Mouse (Mus musculus): ENCODE results near the gene Lrba. TPM values are rescaled to one million over a fixed set of nuclear protein-coding genes. Genes with fewer than 3 reads are reported as not detected.
A peak's percentile ranks its signal among the peaks of the same experiment; 100 is the strongest.

The Lrba gene
- polyA plus RNA-seq, 1 experiment from 2014 or later, result 2.8 TPM

GRCm38 (mm10) chr3:86500586-86500985, 276.1 kb downstream of the Lrba start:
- no peaks in the 10 kb centered on the region for H3K9me3 ChIP-seq (replicated peaks; ENCODE audit: control insufficient read depth, low read length)
- H3K4me2 ChIP-seq (ENCODE audit: low read depth, low read length), result no peak overlapping the region
- ATAC-seq (ENCODE audit: low read depth), result no peak
- H3K36me3 ChIP-seq (ENCODE audit: control insufficient read depth, insufficient read depth), result no peaks in the 10 kb centered on the region
- no peak overlapping the region for H3K27ac ChIP-seq (ENCODE audit: low read length)
- H3K27me3 ChIP-seq (ENCODE audit: control insufficient read depth, insufficient read depth, low read depth, low read length), result no peaks in the 10 kb centered on the region
- no peaks in the 10 kb centered on the region for H3K4me1 ChIP-seq (ENCODE audit: control insufficient read depth, low read depth, low read length)
- no peak overlapping the region for H3K4me3 ChIP-seq (ENCODE audit: low read depth, low read length)
- H3K9ac ChIP-seq (ENCODE audit: low read depth, low read length), result no peak overlapping the region

- ATAC-seq (ENCODE audit: low read depth), result no peak
Observed at GRCm38 (mm10) chr3:86518506-86519109, 294.1 kb downstream of the Lrba start.

DNA sequence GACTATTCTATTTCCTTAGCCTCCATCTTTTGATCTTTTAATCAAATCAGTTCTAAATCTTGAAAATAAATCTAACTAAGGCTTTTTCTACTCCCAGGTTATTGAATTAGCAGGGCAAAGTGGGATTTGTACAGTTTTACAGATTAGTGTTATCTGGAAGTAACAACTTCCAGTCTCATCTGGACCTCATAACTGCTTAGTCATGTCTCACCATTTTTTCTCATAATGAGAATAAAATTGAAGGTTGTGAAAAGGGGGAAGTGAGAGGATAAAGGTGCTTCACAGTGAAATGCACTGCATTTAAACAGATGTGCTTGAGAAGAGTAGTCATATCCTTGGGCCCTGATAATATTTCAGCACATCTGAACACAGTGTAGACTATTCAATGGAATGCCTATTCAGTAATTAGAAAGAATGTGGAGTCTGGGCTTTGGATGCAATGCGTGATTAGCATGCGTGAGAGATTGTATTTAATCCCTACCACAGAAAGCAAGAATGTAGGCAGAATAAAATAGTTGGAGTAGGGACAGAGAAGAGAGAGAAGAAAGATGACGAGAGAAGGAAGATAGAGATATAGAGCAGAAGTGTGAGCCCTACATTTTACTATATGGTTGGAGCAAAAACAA, 298.5 kb downstream of the Lrba start:
- whole genome bisulfite sequencing (ENCODE audit: insufficient replicate concordance), result 71% methylated on average over 3 of the region's 3 CpGs
- no peak for ATAC-seq (ENCODE audit: low read depth)

More at GRCm38 (mm10) chr3:86518506-86519109, 294.1 kb downstream of the Lrba start:
- H3K9ac ChIP-seq (ENCODE audit: low read depth, low read length), result no peak overlapping the region
- no peaks in the 10 kb centered on the region for H3K36me3 ChIP-seq (ENCODE audit: control insufficient read depth, insufficient read depth)
- H3K4me2 ChIP-seq (ENCODE audit: low read depth, low read length), result no peak overlapping the region
- no peak overlapping the region for H3K27ac ChIP-seq (ENCODE audit: low read length)
- H3K4me1 ChIP-seq (ENCODE audit: control insufficient read depth, low read depth, low read length), result no peaks in the 10 kb centered on the region
- H3K9me3 ChIP-seq (replicated peaks; ENCODE audit: control insufficient read depth, low read length), result no peaks in the 10 kb centered on the region
- no peak overlapping the region for H3K4me3 ChIP-seq (ENCODE audit: low read depth, low read length)
- WGBS (ENCODE audit: insufficient replicate concordance), result 65% methylated on average over 2 of the region's 2 CpGs
- H3K27me3 ChIP-seq (ENCODE audit: control insufficient read depth, insufficient read depth, low read depth, low read length), result no peaks in the 10 kb centered on the region

DNA sequence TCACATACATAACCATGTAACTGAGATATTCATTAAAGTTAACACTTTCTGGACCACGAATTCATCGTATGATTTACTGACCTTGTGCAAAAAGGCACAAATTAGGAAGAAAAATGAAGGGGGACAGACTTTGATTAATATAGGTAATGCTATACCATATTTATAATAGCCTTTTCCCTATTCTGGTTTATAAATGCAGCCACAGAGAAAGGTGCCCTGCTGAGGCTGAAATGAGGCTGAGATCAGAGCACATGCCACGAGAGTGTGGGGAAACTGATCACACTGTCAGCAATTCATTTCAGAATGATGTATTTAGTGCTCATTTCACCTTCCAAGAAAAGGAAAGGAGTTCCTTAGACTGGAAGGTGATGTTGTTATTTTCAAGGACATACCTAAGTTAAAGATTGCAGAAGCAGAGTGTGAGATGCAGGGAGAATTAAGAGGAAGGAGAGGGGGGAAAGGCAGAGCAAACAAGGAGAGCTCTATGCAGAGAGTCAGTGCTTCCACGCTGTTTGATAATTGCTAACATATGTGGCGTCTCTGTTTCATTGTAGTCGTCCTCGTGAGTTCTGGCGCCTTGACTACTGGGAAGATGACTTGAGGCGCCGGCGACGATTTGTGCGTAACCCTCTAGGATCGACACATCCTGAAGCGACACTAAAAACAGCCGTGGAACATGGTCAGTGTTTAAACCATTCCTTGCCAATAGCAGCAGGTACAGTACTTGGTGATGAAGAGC, 307.2 kb downstream of the Lrba start:
- Histone ChIP-seq H3K9me3 (replicated peaks; ENCODE audit: control insufficient read depth, low read length) (no peaks in the 10 kb centered on the region), H3K36me3 (ENCODE audit: control insufficient read depth, insufficient read depth) (no peaks in the 10 kb centered on the region), H3K27me3 (ENCODE audit: control insufficient read depth, insufficient read depth, low read depth, low read length) (no peaks in the 10 kb centered on the region), H3K9ac (ENCODE audit: low read depth, low read length) (no peak overlapping the region), H3K4me1 (ENCODE audit: control insufficient read depth, low read depth, low read length) (no peaks in the 10 kb centered on the region), H3K4me3 (ENCODE audit: low read depth, low read length) (no peak overlapping the region), H3K27ac (ENCODE audit: low read length) (no peak overlapping the region), H3K4me2 (ENCODE audit: low read depth, low read length) (no peak overlapping the region)
- 80% methylated on average over 16 of the region's 16 CpGs for WGBS (ENCODE audit: insufficient replicate concordance)
- no peak for ATAC-seq (ENCODE audit: low read depth)

More for the DNA sequence above, 298.5 kb downstream of the Lrba start:
- no peaks in the 10 kb centered on the region for H3K4me1 ChIP-seq (ENCODE audit: control insufficient read depth, low read depth, low read length)
- no peaks in the 10 kb centered on the region for H3K27me3 ChIP-seq (ENCODE audit: control insufficient read depth, insufficient read depth, low read depth, low read length)
- no peak overlapping the region for H3K27ac ChIP-seq (ENCODE audit: low read length)
- no peak overlapping the region for H3K4me3 ChIP-seq (ENCODE audit: low read depth, low read length)
- no peaks in the 10 kb centered on the region for H3K36me3 ChIP-seq (ENCODE audit: control insufficient read depth, insufficient read depth)
- no peak overlapping the region for H3K4me2 ChIP-seq (ENCODE audit: low read depth, low read length)
- no peaks in the 10 kb centered on the region for H3K9me3 ChIP-seq (replicated peaks; ENCODE audit: control insufficient read depth, low read length)
- H3K9ac ChIP-seq (ENCODE audit: low read depth, low read length), result no peak overlapping the region

- no peak for ATAC-seq (ENCODE audit: low read depth)
- H3K4me3 ChIP-seq (ENCODE audit: low read depth, low read length), result no peak overlapping the region
- no peak overlapping the region for H3K9ac ChIP-seq (ENCODE audit: low read depth, low read length)
Observed at GRCm38 (mm10) chr3:86536751-86537150, 312.3 kb downstream of the Lrba start.

GRCm38 (mm10) chr3:86538645-86539554, 314.4 kb downstream of the Lrba start:
- H3K4me1 ChIP-seq (ENCODE audit: control insufficient read depth, low read depth, low read length), result no peaks in the 10 kb centered on the region
- ATAC-seq (ENCODE audit: low read depth), result peak; percentile 27
- 40% methylated on average over 13 of the region's 13 CpGs for WGBS (ENCODE audit: insufficient replicate concordance)
- no peaks in the 10 kb centered on the region for H3K36me3 ChIP-seq (ENCODE audit: control insufficient read depth, insufficient read depth)
- no peak overlapping the region for H3K4me3 ChIP-seq (ENCODE audit: low read depth, low read length)
- peak overlapping the region; percentile 29 for H3K4me2 ChIP-seq (ENCODE audit: low read depth, low read length)
- H3K27ac ChIP-seq (ENCODE audit: low read length), result peak overlapping the region; percentile 48
- no peak overlapping the region for H3K9ac ChIP-seq (ENCODE audit: low read depth, low read length)
- no peaks in the 10 kb centered on the region for H3K9me3 ChIP-seq (replicated peaks; ENCODE audit: control insufficient read depth, low read length)
- no peaks in the 10 kb centered on the region for H3K27me3 ChIP-seq (ENCODE audit: control insufficient read depth, insufficient read depth, low read depth, low read length)

More at GRCm38 (mm10) chr3:86536751-86537150, 312.3 kb downstream of the Lrba start:
- Histone ChIP-seq H3K36me3 (ENCODE audit: control insufficient read depth, insufficient read depth) (no peaks in the 10 kb centered on the region), H3K4me2 (ENCODE audit: low read depth, low read length) (no peak overlapping the region), H3K4me1 (ENCODE audit: control insufficient read depth, low read depth, low read length) (no peaks in the 10 kb centered on the region), H3K27me3 (ENCODE audit: control insufficient read depth, insufficient read depth, low read depth, low read length) (no peaks in the 10 kb centered on the region), H3K9me3 (replicated peaks; ENCODE audit: control insufficient read depth, low read length) (no peaks in the 10 kb centered on the region), H3K27ac (ENCODE audit: low read length) (no peak overlapping the region)
- 78% methylated on average over 1 of the region's 1 CpGs for WGBS (ENCODE audit: insufficient replicate concordance)

GRCm38 (mm10) chr3:86539555-86540168, 315.2 kb downstream of the Lrba start:
- peaks cover under 1% of the 10 kb centered on the region for H3K27me3 ChIP-seq (ENCODE audit: control insufficient read depth, insufficient read depth, low read depth, low read length)
- peak overlapping the region; percentile 29 for H3K4me2 ChIP-seq (ENCODE audit: low read depth, low read length)
- no peaks in the 10 kb centered on the region for H3K9me3 ChIP-seq (replicated peaks; ENCODE audit: control insufficient read depth, low read length)
- H3K36me3 ChIP-seq (ENCODE audit: control insufficient read depth, insufficient read depth), result no peaks in the 10 kb centered on the region
- 68% methylated on average over 11 of the region's 11 CpGs for WGBS (ENCODE audit: insufficient replicate concordance)
- ATAC-seq (ENCODE audit: low read depth), result peak; percentile 56
- no peak overlapping the region for H3K9ac ChIP-seq (ENCODE audit: low read depth, low read length)
- H3K4me3 ChIP-seq (ENCODE audit: low read depth, low read length), result peak overlapping the region; percentile 13; the same call in 1 of the 2 replicates
- H3K4me1 ChIP-seq (ENCODE audit: control insufficient read depth, low read depth, low read length), result no peaks in the 10 kb centered on the region
- H3K27ac ChIP-seq (ENCODE audit: low read length), result no peak overlapping the region

DNA sequence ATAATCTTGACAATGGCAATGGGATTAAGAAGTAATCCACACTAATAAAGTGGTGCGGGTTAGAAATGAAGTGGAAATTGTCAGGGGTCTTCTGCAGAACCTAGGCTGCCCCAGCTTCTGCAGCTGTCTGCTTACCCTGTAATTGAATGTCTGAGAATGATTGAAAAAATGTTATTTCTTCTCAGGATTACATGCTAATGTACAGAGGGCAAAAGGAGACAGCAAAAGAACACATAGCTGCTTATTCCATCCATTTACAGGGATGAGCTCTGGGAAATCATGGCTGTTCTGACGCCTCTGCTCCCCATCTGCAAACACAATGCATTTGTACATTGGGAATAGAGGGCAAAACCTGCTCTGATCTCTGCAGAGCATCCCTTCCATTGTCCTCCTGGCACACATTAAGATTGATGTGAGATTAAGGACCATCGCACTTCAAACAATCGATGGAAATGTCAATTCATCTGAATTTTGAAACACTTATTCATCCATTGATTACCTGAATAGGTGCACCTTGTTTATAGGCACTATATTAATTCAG, 316.7 kb downstream of the Lrba start:
- 69% methylated on average over 4 of the region's 4 CpGs for WGBS (ENCODE audit: insufficient replicate concordance)
- H3K4me2 ChIP-seq (ENCODE audit: low read depth, low read length), result no peak overlapping the region
- no peaks in the 10 kb centered on the region for H3K9me3 ChIP-seq (replicated peaks; ENCODE audit: control insufficient read depth, low read length)
- H3K9ac ChIP-seq (ENCODE audit: low read depth, low read length), result no peak overlapping the region
- ATAC-seq (ENCODE audit: low read depth), result no peak
- no peaks in the 10 kb centered on the region for H3K4me1 ChIP-seq (ENCODE audit: control insufficient read depth, low read depth, low read length)
- peaks cover 6% of the 10 kb centered on the region for H3K27me3 ChIP-seq (ENCODE audit: control insufficient read depth, insufficient read depth, low read depth, low read length)
- H3K36me3 ChIP-seq (ENCODE audit: control insufficient read depth, insufficient read depth), result no peaks in the 10 kb centered on the region
- no peak overlapping the region for H3K27ac ChIP-seq (ENCODE audit: low read length)
- H3K4me3 ChIP-seq (ENCODE audit: low read depth, low read length), result no peak overlapping the region

Measured in liver, embryonic 16.5 days (tissue).